Mouse (Mus musculus) left cerebral cortex, adult 8-10 months (tissue): Measurements from ENCODE around the gene Pde4b. TPM values are rescaled to one million over a fixed set of nuclear protein-coding genes. Genes with fewer than 3 reads are reported as not detected.
A peak's percentile ranks its signal among the peaks of the same experiment; 100 is the strongest.

Experiments
- DNase-seq, 2 experiments: peaks; one replicate each; pipeline ENCODE4 v3.0.0; 2022; ENCODE audit warnings: low spot score in 2 of 2
- total RNA-seq, 4 experiments: library from RNA; stranded (reverse); gene quantifications; 2 replicates each; pipeline ENCODE4 v1.2.4; 2022

The Pde4b gene
- total RNA-seq, 4 experiments from 2014 or later: 130 to 148 (median 137) TPM

- DNase-seq: peak in 1 of 2 experiments; percentile 16
Measured at GRCm38 (mm10) chr4:102393605-102394004, 306.3 kb downstream of the Pde4b start.

DNA sequence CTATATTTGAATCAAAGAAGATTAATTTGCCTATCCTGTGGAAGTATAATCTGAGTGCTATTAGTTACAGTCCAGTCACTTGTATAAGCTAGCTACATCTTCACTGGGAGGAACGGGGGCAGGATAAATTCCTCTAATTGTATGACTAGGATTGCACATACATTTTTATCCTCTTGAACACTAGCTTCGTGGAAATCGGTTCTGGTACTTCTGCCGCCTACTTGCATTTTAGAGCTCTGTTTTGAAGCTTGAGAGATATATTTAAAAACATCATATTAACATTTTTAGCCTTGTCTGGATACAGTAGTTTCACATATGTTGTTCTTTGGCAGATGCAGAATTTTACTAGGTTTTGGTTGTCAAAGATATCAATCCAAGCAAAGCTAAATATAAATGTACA lies 310.0 kb downstream of the Pde4b start:
- DNase-seq: peak in 1 of 2 experiments; percentile 11

DNA sequence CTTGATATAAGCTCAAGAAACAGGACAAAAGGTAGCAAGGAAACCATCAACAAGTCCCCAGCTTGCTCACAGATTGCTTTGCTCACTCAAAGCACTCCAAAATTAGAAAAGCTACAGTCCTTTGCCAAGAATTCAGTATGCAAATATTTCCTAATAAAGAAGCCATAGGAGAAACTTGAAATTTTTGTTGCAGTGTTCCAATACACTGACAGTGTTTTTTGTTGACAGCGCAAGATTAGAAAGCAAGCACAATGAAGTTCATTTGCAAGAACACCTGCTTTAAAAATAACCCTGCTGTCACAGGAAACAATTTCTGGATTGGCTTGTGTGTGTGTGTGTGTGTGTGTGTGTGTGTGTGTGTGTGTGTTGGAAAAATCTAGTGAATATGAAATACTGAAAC lies 311.2 kb downstream of the Pde4b start:
- no peak for DNase-seq

DNA sequence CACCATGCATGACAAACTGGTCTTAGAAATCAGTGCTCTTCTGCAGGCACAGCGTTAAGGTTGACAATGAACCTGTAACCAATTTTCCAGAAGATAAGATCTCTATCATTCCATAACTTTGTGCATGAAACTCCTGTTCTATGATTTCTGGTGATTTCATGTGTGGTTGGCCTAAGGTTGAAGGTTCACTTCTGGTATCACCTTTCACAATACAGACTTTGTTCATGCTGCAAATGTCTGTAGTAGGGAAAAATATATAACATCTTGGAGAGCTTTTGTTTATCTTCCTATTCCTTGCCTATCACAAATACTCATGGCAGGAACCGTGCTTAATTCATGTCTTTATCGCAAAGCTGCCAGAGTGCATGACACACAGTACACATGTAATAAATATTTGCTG lies 319.5 kb downstream of the Pde4b start:
- DNase-seq: no peak

DNA sequence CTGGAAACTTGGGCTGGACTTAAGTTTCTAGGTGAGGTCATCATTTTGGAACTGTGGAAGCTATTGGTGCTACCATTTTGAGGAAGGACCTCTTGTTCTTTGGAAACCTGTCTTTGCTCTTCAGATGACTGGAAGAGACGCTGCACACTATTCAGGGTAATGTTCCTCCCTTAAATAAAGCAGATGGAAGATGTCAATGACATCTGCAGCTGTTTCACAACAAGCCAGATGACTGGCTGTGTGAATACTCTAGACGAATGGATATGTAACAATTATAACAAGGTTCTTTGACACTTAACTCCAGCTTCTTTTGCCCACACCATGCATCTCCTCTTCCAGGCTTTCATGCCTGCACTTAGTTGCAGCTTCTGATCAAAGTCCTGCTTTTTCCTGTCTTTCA lies 320.8 kb downstream of the Pde4b start:
- DNase-seq: no peak

DNA sequence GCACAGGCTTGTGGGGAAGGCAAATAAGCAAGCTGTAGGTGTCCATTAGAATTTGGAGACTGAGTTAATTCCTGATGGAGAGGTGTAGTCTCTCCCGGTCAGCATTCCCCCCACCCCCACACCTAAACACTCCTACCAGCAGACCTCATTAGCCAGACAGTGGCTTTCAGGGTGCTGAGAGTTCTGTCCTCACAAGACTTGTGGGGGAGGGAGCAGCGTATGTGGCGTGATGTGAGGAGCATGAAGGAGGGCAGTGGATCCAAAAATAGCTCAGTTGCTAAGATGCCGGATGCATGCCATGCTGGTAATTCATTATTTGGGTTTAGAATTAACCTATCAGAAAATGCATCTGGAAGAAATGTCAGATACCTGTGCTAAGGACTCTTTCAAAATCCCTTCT lies 321.6 kb downstream of the Pde4b start:
- peak in 1 of 2 experiments; percentile 35 for DNase-seq

- no peak for DNase-seq
Measured at GRCm38 (mm10) chr4:102413101-102413500, 325.8 kb downstream of the Pde4b start.

DNA sequence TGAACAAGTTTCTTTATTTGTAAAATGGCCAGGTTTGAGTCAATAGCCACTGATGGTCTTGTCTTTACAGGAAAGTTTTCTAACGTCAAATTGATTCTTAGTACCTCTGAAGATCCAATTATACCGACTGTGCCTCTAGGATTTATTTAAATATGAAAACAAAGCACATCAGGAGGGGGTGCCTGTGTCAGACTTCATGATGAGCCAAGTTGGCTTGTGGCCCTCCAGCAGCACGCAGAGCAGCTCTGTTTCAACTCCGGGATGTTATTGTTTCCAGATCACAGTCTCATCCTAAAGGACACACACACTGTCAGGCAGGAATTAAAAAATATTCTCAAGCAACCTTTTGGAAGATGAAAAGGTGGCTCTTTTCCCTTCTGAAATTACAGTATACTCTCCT lies 326.5 kb downstream of the Pde4b start:
- peak in 1 of 2 experiments; percentile 50 for DNase-seq

DNA sequence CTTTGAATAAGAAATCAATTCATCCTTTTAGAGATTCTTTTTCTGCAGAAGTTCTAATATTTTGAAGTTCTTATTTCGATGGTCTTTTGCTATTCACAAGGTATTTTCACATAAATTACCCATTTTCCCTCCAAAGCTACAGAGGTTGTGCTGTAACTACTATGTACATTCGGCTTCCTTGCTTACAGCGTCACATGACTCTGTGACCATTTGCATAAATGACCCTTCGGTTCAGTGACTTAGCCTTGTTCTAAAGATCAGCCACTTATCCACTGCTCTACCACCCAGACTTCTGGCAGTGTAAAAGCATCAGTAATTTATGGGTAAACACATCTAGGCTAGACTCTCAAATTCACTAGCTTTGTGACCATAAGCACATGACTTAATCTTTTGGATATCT lies 327.3 kb downstream of the Pde4b start:
- no peak for DNase-seq

DNA sequence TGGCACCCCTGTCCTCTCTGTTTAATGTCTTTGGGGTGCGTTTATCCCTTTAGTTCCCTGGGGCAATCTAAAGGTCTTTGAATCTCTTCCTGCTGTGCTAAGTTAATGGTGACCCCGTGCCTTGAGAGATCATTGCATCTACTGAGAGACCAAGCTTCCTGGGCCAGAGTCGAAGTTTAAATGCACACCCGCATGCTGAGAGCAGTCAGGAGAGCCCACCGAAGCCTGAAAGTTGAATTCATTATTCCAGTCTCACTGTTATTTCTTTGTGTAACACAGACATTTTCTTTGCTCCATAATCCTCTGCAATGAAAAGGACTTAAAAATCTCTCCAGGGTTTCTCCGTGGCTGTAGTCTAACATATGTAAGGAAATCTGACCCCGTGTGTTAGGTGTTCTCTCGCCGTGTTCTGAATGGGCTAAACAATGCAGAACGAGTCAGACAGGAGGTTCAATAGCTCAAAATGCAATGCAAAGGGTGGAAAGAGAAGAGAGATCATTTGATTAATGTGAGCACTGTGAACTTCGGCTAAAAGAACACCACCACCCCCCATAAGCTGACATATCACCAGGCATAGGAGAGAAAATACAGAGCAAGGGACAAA lies 333.6 kb downstream of the Pde4b start:
- DNase-seq: no peak

DNA sequence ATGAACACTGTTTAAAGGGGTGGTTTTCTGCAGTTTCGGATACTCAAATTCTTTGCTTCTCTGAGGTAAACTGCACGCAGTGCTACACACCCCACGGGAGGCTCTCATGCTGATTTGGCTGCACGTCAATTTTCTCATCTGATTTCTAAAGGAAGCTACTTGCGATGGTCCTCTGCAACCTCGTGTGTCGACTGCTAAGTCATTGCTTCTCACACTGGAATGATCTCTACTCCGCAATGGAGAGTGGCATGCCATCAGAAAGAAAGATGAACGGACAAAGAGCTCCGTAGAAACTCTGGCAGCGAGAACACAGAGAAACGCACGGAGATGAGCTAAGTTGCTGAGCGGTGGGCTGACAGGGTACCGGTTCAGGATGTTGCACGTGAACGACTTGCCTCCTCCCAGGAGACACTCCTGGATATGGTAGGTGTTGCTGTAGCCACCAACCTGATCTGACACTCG lies 334.1 kb downstream of the Pde4b start:
- DNase-seq: no peak

DNA sequence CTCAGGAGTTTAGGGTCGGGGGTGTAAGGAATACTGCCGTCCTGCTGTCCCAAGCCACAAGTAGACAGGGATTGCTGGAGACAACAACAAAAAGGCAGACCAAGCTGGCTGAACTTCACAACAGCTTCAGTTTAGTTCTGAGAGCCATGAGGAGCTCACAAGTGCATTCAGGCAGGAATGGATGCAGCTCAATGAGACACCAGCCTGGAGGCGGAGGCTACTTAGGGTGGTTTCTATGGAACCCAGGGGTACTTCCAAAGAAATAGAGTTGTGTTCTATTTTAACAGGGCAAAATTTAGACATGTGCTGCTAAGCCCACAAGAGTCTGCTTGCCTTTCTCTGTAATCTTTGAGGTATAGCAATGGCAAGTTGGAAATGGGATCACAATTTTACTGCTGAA lies 336.8 kb downstream of the Pde4b start:
- DNase-seq: peak in 1 of 2 experiments; percentile 31

DNA sequence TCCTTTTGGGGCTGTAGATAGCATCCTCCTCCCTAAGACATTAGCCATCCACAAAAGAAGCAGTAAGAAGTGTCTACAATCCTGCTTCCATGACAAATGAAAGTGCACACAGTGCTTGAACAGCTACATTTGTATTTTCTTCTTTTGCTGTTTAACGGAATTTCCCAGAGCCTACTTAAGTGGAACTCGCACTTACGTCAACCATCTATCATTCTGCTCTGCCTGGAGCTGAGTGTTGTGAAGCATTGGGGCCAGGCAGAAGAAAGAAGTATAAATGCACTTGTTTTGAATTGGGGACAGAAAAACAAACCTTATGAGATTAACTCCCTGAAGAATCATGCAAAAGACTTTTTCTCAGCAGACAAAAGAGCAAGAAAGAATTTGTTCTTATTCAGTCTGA lies 338.1 kb downstream of the Pde4b start:
- no peak for DNase-seq

GRCm38 (mm10) chr4:102429730-102430341 lies 342.5 kb downstream of the Pde4b start:
- no peak for DNase-seq

DNA sequence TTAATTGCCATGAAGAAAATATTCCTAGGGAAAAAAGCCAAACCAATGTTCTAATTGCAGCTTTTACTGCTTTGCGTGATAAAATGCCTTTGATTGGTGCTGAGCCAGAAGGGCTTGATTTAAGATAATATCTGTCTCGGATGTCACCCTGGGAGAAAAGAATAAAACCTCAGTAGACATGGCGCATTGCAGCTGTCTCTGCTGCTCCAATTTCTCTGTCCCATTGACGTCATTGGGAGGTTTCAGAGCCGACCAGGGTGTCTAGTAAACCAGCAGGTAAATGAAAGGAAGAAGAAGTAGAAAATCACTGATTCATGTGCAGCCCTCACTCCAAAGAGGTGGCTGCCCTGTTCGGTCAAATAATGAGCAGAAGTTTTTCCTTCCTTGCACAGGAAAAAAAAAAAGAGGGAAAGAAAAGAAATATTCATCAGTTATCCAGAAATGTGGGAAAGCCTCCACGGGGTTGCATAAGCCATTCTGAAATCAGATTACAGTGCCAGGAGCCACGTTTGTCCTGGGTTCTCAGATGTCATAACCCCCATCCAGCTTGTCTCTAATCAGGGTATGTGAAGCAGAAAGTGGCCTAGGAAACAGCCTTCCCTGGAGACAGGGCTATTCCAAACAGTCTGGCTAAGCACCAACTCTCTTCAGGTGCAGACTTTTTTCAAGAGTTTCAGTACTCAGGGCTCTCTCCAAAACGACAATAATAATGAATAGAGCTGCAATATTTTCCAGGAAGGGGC lies 344.9 kb downstream of the Pde4b start:
- no peak for DNase-seq

GRCm38 (mm10) chr4:102439401-102440118 lies 352.2 kb downstream of the Pde4b start:
- no peak for DNase-seq

DNA sequence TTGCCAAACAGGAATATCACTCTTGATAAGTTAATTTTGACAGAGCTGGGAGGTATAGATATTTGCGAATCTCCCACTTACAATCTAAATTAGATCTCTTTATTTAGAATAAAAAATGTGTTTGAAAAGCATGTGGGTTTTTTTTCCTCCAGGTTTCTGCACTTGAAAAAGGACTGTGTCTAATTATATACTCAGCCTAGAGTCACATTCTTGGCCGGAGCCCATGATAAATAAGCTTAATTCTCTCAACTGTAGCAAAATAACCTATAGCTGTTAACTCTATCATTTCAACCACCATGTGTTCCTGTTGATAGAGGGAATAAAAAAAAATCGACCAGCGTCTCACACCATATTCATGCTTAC lies 352.8 kb downstream of the Pde4b start:
- no peak for DNase-seq

DNA sequence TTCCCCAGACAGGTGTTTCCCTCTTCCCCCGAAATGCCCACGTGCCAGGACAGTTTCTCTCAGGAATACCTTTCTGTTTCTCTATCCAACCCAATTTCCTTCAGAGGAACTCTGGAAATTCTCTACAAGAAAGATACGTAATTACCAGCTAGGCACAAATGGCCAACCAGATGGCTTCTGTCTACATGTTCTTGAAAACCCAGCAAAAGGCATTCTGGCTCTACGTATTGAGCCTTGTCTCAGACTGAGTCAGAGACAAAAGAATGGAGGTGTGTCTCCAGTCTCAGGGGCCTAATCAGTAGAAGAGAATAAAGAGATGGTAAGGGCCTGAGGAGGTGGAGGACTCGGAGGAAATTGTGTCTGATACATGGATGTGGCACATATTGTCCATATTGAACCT lies 356.2 kb downstream of the Pde4b start:
- no peak for DNase-seq

- DNase-seq: no peak
Measured at GRCm38 (mm10) chr4:102444501-102444900, 357.2 kb downstream of the Pde4b start.

DNA sequence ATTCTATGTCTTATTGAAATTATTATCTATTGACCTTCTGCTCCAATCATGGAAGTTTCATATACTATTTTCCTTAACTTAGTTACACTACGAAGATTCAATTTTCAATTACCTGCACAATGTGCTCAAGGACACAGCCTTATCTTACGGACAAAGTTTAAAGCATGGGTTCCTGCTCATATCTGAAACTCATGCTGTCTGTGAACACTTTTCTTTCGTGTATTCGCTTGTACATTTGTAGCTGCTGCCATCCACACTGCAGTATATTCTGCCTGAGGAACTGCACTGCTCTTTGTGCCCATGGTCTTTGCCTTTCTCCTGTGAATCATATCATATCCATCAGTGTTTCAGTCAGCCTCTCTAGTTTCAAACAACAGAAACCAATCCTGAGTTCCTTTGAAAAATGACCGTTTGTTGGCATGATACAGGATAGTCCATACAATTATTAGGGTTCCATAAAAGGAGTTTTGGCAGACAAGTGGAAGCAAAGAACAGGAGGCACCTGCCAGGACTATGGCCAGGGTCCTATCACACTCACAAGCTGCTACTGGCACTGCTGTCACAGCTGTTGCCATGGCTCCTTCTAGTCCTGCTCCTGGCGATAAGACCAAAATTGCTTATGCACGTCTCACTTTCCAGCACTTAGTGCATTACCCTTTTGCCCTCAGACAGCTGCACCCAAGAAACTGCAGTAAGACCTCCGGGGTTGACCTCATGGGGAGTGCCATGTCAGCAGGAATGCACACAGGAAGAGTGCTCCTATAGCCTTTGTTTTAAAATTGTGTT lies 359.0 kb downstream of the Pde4b start:
- DNase-seq: no peak

DNA sequence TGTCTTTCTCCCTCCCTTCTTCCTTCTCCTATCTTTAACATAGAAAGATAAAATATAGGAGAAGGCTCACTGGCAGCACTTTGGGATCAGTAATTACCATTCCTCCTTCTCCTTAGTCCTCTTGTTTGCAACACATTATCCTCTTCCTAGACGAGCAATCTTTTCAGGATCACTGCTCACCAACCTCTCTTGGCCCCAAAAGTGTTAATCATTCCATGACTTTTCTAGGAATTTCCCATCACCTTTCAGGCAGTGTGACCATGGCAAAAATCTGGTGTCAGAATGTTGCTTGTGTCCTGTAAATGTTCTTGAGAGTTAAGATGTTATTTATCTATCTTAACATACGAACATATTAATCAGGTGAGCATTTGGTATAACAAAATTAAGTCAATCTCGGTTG lies 369.1 kb downstream of the Pde4b start:
- DNase-seq: no peak
